Mouse (Mus musculus): ENCODE data around the gene Ints5.
A peak's percentile ranks its signal among the peaks of the same experiment; 100 is the strongest.

Ints5 gene

GRCm38 (mm10) chr19:8929224-8930088, 36.7 kb downstream of the Ints5 start, which contains the start of the genes Rom1 and Eml3:
Gene Rom1, minus strand, starts transcription at chr19:8929356.
Gene Eml3, plus strand, starts transcription at chr19:8929552.
- peak; percentile 89 for DNase-seq (ENCODE audit: low spot score)

GRCm38 (mm10) chr19:8930117-8930516, 37.3 kb downstream of the Ints5 start:
- no peak for DNase-seq (ENCODE audit: low spot score)

GRCm38 (mm10) chr19:8930771-8931170, 38.0 kb downstream of the Ints5 start:
- no peak for DNase-seq (ENCODE audit: low spot score)

- no peak for DNase-seq (ENCODE audit: low spot score)
These were observed 43.9 kb downstream of the Ints5 start for GRCm38 (mm10) chr19:8936736-8937135.

GRCm38 (mm10) chr19:8940526-8941133, 47.8 kb downstream of the Ints5 start:
- no peak for DNase-seq (ENCODE audit: low spot score)

- no peak for DNase-seq (ENCODE audit: low spot score)
These were observed 48.3 kb downstream of the Ints5 start for GRCm38 (mm10) chr19:8941136-8941514.

GRCm38 (mm10) chr19:8941515-8942217, 48.9 kb downstream of the Ints5 start, which contains the start of gene Mta2:
Gene Mta2, plus strand, starts transcription at chr19:8941875.
- DNase-seq (ENCODE audit: low spot score): peak; percentile 98

GRCm38 (mm10) chr19:8942276-8942964, 49.6 kb downstream of the Ints5 start:
- peak; percentile 44 for DNase-seq (ENCODE audit: low spot score)

GRCm38 (mm10) chr19:8943047-8943446, 50.2 kb downstream of the Ints5 start:
- DNase-seq (ENCODE audit: low spot score): no peak

- peak; percentile 63 for DNase-seq (ENCODE audit: low spot score)
These were observed 51.3 kb downstream of the Ints5 start for GRCm38 (mm10) chr19:8944062-8944461.

- peak; percentile 83 for DNase-seq (ENCODE audit: low spot score)
These were observed 51.9 kb downstream of the Ints5 start for GRCm38 (mm10) chr19:8944750-8945149.

GRCm38 (mm10) chr19:8945251-8945650, 52.4 kb downstream of the Ints5 start:
- no peak for DNase-seq (ENCODE audit: low spot score)

- DNase-seq (ENCODE audit: low spot score): no peak
These were observed 54.1 kb downstream of the Ints5 start for GRCm38 (mm10) chr19:8946929-8947328.

All from urinary bladder, postnatal 14 days (tissue).